Mouse (Mus musculus) spleen, embryonic (tissue): ENCODE measurements around the gene Eif3k.

Experiments
- CTCF ChIA-PET: fragments of 350-600 bp; sonication (Branson Sonifier 250); formaldehyde crosslinking; loops from one replicate; lab custom pipeline; 2022; lab: Charles Lee

Gene Eif3k

DNA sequence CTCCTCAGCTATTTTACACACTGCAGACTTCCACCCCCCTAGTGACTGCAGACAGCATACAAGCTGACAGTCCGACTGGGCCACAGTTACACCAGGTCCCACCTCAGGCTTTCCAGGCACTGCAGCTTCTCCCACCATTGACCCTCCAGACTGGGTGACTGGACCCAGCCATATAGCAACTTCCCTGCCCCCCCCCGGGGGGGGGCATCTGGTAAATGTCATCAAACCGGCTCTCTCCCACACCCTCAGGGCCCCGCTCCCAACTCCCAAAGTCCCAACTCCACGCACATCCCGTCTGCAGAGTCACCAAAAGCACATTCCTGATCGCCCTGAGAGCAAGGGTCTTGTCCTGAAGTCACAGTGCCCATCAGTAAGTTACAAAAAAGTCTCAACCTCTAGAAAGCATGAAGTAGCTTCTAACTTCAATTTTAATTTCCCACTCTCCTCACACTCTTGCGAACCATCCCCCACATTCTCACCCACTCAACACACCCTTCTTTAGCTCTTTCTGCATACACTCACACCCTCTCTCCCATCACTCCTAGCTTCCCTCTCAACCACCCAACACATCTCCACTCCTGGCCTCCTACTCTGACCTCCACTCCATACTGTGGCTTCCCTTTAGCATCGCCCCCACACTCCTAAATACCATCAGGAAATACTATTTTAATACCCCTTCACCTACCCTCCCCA lies 21.2 kb downstream of the Eif3k start:
- CTCF ChIA-PET, result no interaction called here

- CTCF ChIA-PET, result interaction anchor here (0.6 kb wide), 1 partner anchor 580 kb away, joined by 15 read pairs; the partner anchor contains the start of gene Zfp36
Measured at GRCm38 (mm10) chr7:28959505-28960045, 22.1 kb downstream of the Eif3k start.

GRCm38 (mm10) chr7:28958770-28959169 lies 22.9 kb downstream of the Eif3k start:
- CTCF ChIA-PET, result interaction anchor here (0.6 to 0.9 kb wide), 5 partner anchors 26 to 444 kb away, joined by 3 to 9 read pairs (median 6); no protein-coding TSS in a partner anchor

DNA sequence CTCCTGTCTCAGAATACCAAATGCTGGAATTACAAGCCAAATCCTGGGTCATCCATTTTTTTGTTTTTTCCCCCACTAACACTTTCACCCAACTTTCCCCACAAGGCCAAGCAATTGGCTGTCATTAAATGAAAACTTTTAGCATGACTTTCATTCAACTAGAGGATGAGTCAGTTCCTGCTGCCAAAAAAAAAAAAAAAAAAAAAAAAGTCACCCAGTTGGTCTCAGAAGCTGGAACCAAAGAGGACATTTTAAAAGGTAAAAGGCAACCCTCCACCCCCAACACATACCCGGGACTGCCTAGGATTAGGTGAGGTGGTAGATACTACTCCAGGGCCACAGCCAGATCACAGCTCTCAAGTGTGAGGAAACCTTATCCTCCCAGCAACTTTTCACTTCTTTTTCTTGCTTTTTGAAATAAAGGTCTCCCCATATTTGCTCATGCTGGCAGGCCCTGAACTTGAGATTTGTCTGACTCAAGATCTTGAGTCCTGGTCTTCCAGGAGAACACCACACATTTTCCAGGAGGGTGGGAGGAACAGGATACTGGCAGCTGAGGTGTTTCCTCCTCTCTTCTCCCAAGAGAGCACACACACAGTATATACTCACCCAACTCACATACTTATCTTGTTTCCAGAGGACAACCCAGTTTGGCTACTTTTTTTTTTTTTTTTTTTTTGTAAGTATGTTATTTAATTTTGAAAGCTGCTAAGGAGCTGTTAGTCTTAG lies 23.5 kb downstream of the Eif3k start:
- CTCF ChIA-PET, result interaction anchor here (0.6 to 0.9 kb wide), 7 partner anchors 25 to 516 kb away, joined by 3 to 9 read pairs (median 4); no protein-coding TSS in a partner anchor

DNA sequence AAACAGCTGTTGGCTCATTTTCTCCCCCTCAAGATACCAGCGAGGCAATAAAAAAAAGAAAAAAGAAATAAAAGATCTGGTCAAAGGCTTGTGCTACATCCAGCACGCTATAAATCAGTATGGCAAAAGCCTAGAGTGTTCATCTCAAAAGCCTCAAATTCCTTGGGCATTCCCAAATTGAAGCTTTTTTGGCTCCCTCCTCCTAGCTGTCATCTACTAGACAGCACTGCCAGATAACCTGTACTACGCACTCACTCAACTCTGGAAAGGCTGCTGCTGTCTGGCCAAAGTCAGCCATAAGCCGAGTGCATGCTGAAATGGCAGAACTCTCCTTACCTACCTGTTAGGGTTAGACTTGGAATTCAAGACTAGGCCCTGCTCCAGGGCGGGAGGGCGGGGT lies 24.4 kb downstream of the Eif3k start:
- CTCF ChIA-PET, result interaction anchor here (0.6 to 1.1 kb wide), 2 partner anchors 84 to 276 kb away, joined by 3 read pairs; no protein-coding TSS in a partner anchor

DNA sequence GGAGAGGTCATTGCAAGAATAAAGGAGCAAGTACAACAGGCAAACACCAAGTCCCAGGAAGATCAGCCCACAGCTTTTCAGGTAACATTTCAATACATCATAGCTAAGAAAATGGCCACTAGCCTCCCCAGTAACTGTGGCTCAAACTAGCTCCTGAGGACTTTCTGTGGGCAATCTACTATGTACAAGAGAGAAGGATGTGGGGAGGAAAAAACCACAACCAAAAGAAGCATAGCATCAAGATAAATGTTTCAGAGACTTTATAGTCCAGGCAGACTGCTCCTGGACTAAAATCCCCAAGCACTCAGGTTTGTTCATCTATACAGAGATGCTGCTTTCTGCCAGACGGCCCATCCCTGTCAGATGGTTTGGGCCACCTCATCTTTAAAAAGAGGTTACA lies 25.4 kb downstream of the Eif3k start:
- CTCF ChIA-PET, result interaction anchor here (1.1 kb wide), 1 partner anchor 85 kb away, joined by 3 read pairs; no protein-coding TSS in a partner anchor

- CTCF ChIA-PET, result no interaction called here
Measured at GRCm38 (mm10) chr7:28955295-28955897, 26.3 kb downstream of the Eif3k start.

- CTCF ChIA-PET, result no interaction called here
Measured at GRCm38 (mm10) chr7:28954773-28955172, 26.9 kb downstream of the Eif3k start.

DNA sequence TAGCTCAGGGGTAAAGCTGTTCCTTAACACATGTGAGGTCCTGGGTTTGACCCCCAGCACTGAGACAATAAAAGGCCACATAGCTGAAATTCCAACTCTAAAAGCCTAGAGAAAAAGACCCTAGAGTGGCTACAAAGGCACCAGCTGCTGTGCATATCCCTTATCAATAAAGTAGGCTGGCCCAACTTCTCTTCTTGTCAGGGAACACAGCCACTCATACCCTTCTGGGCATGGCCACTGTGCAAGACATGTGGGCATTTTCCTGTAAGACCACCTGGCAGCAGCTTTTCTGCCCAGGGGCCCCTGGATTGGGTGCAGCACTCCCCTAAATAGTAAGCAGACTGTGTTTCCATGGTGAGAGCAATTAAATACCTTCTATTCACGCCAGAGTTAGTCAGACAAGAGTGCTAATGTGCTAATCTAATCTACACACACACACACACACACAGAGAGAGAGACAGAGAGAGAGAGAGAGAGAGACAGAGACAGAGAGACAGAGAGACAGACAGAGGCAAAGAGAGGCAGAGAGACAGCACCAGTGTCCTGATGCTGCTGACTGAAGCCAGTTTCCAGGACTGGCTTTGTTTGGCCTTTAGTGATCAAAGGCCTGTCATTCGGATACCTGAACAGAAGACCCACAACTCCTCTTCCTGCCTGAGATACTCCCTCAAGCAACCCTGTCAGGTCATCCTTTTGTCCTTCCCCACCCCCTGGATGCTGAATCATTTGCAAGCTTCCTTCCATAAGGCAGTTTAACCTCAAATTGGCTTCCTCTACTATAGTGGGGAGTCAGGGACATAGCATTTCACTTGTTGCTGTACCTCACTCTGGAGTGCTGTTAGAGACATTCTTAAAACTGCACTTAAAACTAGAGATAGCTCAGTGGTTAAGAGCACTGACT lies 27.9 kb downstream of the Eif3k start:
- CTCF ChIA-PET, result interaction anchor here (0.6 to 0.7 kb wide), 2 partner anchors 8 to 1538 kb away, joined by 3 to 8 read pairs; no protein-coding TSS in a partner anchor

DNA sequence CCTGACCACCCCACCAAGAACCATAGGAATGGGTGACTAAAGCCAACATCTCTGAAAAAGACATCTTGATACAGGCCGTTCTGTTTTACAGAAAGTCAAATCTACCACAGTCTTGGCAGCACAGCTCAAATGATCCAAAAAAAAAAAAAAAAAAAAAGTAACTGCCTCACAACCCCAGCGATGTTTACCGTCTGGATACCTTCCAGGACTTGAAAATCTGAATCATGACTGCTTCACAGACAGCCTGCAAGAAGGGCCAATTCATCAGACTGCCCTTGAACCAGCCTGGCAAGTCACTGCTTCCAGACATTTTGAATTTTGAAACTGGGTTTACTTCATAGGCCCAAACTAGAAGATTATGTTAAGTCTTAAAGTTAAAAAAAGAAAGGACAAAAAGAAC lies 28.9 kb downstream of the Eif3k start:
- CTCF ChIA-PET, result no interaction called here

DNA sequence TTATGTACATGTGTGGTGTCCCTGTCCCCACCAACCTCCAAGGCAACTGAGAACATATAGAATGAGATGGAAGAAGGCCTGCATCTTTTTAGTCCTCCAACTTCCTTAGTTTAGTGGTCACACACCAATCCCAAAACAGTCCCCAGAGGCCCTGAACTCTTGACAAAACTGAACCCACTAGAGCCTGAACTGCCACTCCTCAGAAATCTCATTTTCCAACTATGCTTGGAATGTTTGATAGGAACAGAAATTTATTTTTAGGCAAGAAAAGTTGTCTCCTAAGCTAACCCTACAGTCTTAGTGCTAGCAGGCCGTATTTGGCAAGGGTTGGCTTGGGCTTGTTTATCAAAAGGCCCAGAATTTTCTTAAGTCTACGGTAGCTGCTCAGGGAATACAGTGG lies 29.9 kb downstream of the Eif3k start:
- CTCF ChIA-PET, result no interaction called here

DNA sequence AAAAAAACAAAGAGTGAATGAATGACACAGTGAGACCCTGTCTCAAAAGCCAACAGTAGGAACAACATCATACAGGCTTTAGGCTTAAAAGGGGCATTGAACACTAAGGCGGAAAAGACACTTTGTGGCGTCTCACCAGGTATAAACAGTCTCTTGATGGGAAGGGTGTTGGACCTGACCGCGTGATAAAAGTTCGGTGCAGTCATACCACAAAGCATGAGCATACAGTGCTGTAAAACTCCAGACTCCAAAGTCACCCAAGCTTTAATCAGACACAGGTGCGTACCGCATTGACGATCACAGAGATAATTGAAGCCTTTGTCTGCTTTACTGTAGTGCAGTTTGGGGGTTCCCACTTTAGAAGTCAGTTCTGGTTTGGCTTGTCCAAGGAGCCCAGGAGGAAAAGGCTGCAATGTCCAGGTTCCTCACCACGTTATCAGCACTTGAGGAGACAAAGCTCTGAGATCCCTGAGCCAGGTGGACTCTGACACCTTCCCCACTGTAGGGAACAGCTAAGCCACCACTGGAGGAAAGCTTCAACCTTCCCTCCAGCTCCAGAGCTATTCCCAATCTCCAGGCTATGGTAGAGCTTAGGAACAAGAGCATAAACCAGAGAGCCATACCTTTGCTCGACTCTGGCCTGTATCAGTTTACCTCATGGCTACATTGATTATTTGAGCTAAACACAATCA lies 31.2 kb downstream of the Eif3k start:
- CTCF ChIA-PET, result no interaction called here

- CTCF ChIA-PET, result no interaction called here
Measured at GRCm38 (mm10) chr7:28949298-28949697, 32.4 kb downstream of the Eif3k start.

DNA sequence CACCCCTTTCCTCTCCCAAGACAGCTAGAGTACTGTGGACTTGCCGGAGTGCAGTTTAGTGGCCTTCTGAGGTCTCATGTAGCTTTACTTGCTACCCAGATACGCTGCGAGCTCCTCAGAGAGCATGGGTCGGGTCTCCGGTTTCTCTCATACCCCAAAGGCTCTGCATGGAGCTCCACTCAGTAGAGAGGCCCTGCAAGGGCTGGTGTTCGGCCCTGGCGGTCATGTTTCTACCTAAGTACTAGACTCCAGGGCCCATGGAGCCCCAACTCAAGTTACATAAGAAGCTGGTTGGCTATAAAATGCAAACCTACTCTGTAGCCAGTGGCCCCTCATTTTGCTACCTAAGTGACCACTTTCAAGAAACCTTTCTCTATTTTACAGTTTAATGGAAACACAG lies 32.9 kb downstream of the Eif3k start:
- CTCF ChIA-PET, result no interaction called here

DNA sequence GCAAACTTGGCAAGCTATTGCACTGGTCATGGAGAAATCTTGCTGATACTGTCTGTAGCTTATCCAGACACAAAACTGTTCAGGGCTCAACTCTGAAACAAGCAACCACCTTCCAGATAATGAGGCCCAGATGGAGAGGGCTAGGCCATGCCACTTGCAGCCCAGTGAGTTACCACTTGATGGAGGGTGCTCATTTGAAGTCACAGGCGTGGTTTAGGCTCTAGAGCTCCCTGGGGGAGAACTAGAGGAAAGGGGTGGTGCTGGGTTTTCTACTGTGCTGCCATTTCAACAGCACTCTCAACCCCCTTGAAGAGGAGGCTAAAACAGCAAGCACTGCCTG lies 35.4 kb downstream of the Eif3k start:
- CTCF ChIA-PET, result interaction anchor here (0.5 to 0.6 kb wide), 2 partner anchors 8 to 36 kb away, joined by 7 to 8 read pairs; partner anchors contain the start of genes Eif3k and Map4k1

GRCm38 (mm10) chr7:28945416-28946270 lies 36.0 kb downstream of the Eif3k start:
- CTCF ChIA-PET, result interaction anchor here (0.5 to 0.6 kb wide), 2 partner anchors 8 to 36 kb away, joined by 7 to 8 read pairs; partner anchors contain the start of genes Eif3k and Map4k1

- CTCF ChIA-PET, result no interaction called here
Measured at GRCm38 (mm10) chr7:28944756-28945415, 36.8 kb downstream of the Eif3k start.

DNA sequence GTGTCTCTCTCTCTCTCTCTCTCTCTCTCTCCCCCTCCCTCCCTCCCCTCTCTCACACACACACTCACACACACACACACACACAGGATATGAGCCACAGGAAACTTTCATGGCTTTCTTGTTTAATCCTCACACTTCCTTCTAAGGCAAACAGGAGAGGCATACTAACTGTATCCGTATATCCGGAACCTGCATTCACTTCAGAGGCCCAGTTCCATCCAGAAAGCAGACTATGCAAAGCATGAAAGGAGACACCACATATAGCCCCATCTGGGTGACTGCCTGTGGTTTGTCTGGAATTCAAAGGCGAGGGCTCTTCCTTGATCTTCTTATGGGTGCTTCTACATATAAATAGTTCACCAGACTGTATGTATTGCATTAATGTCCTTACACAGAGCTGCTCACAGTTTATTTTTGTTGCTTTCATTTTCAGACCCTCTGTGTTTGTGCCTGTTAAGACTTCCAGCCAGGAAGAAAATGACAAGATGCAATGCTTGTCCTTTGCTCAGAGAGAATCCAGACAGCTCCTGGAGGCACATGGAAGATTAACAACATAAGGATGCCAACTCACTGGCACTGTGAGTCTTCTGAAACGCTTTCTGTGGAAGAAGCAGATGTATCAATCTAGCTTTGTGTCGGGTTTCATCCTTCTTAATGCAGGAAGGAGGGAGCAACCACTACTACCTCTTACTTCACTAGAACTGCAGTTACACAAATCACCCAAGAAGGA lies 38.0 kb downstream of the Eif3k start:
- CTCF ChIA-PET, result interaction anchor here (0.6 kb wide), 1 partner anchor 258 kb away, joined by 3 read pairs; no protein-coding TSS in a partner anchor
